Mouse (Mus musculus) ES-E14 (cell line): ENCODE data around the gene Dbnl. TPM values are rescaled to one million over a fixed set of nuclear protein-coding genes. Genes with fewer than 3 reads are reported as not detected.

Experiments used
- DNase-seq: peaks from one replicate; pipeline ENCODE4 v3.0.0-alpha.2; 2013; ENCODE audit warnings: low read depth, low spot score
- H3K27ac ChIP-seq: 2 replicates; pipeline ENCODE4 v1.5.1; 2012; ENCODE audit warnings: low read depth, mild to moderate bottlenecking, low read length, moderate library complexity, mixed read lengths; ENCODE audit not compliant: poor library complexity, insufficient read depth, severe bottlenecking
- H3K36me3 ChIP-seq: 2 replicates; pipeline ENCODE4 v1.6.1; 2012; ENCODE audit warnings: mild to moderate bottlenecking, low read length, moderate library complexity, mixed read lengths; ENCODE audit not compliant: control insufficient read depth, poor library complexity, insufficient read depth, severe bottlenecking
- H3K4me1 ChIP-seq, 2 experiments: fragments of 150-350 bp in 1 of 2; sonication (generic) in 1 of 2; 2 replicates each; pipeline ENCODE4 v1.6.1; 2012; ENCODE audit warnings: low read length in 2 of 2, mild to moderate bottlenecking in 1 of 2, mixed read lengths in 1 of 2; ENCODE audit not compliant: control insufficient read depth in 2 of 2, insufficient read depth in 2 of 2, poor library complexity in 1 of 2
- H3K4me3 ChIP-seq, 2 experiments: fragments of 150-350 bp in 1 of 2; sonication (generic) in 1 of 2; 2 replicates each; pipeline ENCODE4 v1.5.1; 2012; ENCODE audit warnings: low read length in 2 of 2, low read depth in 1 of 2, mild to moderate bottlenecking in 1 of 2, mixed read lengths in 1 of 2; ENCODE audit not compliant: insufficient read depth in 1 of 2, poor library complexity in 1 of 2, severe bottlenecking in 1 of 2
- H3K9ac ChIP-seq: 2 replicates; pipeline ENCODE4 v1.6.1; 2012; ENCODE audit warnings: low read depth, mild to moderate bottlenecking, low read length, mixed read lengths; ENCODE audit not compliant: poor library complexity, insufficient read depth, severe bottlenecking
- H3K9me3 ChIP-seq: fragments of 150-350 bp; sonication (generic); 2 replicates; pipeline ENCODE4 v1.6.1; 2012; ENCODE audit warnings: low read depth, mild to moderate bottlenecking, low read length; ENCODE audit not compliant: control insufficient read depth, insufficient read depth
- CHD2 ChIP-seq: IDR thresholded peaks from 2 replicates; pipeline ENCODE4 v1.6.1; 2014; ENCODE audit warnings: mild to moderate bottlenecking, low read depth, low read length, inconsistent platforms
- HCFC1 ChIP-seq: IDR thresholded peaks from 2 replicates; pipeline ENCODE4 v1.6.1; 2012; ENCODE audit warnings: low read length, inconsistent platforms, borderline replicate concordance; ENCODE audit not compliant: insufficient read depth
- MAFK ChIP-seq: IDR thresholded peaks from 2 replicates; pipeline ENCODE4 v1.6.1; 2014; ENCODE audit warnings: mild to moderate bottlenecking, low read depth, low read length, inconsistent platforms; ENCODE audit not compliant: insufficient read depth
- ZC3H11A ChIP-seq: IDR thresholded peaks from 2 replicates; pipeline ENCODE4 v1.6.1; 2012; ENCODE audit warnings: low read depth, mild to moderate bottlenecking, inconsistent platforms, low read length, borderline replicate concordance
- ZNF384 ChIP-seq: IDR thresholded peaks from 2 replicates; pipeline ENCODE4 v1.6.1; 2012; ENCODE audit warnings: low read depth, low read length, inconsistent platforms
- in situ Hi-C, 2 experiments: fragments of 600-800 bp; cut with MboI; formaldehyde crosslinking; loops; one replicate each; pipeline ENCODE4 v1.15.1; 2025; ENCODE audit warnings: low sequenced_read_pairs in 2 of 2, inconsistent platforms in 1 of 2; ENCODE audit not compliant: unreplicated experiment in 2 of 2
- total RNA-seq: library from RNA; depleted of rRNA; stranded (reverse); fragments of 300-350 nt; gene quantifications from 2 replicates; pipeline ENCODE4 v1.2.3, GENCODE M21; 2012

Dbnl gene
- total RNA-seq, 1 experiment, result 48.7 TPM

GRCm38 (mm10) chr11:5782199-5782944 lies 5.9 kb upstream of the Dbnl start:
- H3K4me1 ChIP-seq, result no peaks in the 10 kb centered on the region; a peak in 1 of 4 replicates
- in situ Hi-C loops, result no loop called here
- H3K36me3 ChIP-seq, result no peaks in the 10 kb centered on the region; the same call in 1 of the 2 replicates
- H3K27ac ChIP-seq, result no peak overlapping the region
- H3K4me3 ChIP-seq, result no peak overlapping the region
- H3K9ac ChIP-seq, result no peak overlapping the region
- TF ChIP-seq ZNF384 (no peak), ZC3H11A (no peak), CHD2 (no peak), MAFK (no peak), HCFC1 (no peak)
- no peaks in the 10 kb centered on the region for H3K9me3 ChIP-seq
- no peak for DNase-seq

- Histone ChIP-seq H3K27ac (no peak overlapping the region), H3K36me3 (peaks cover 5% of the 10 kb centered on the region; the same call in 1 of the 2 replicates), H3K9me3 (no peaks in the 10 kb centered on the region), H3K4me1 (peaks cover 0 to 5% of the 10 kb centered on the region in 2 experiments; a peak in 1 of 4 replicates), H3K4me3 (no peak overlapping the region), H3K9ac (no peak overlapping the region)
- TF ChIP-seq ZC3H11A (no peak), ZNF384 (no peak), CHD2 (no peak), MAFK (no peak), HCFC1 (no peak)
- no peak for DNase-seq
- in situ Hi-C loops, result no loop called here
These were observed 2.6 kb upstream of the Dbnl start for GRCm38 (mm10) chr11:5785732-5786131.

- no peak for TF ChIP-seq ZC3H11A
These were observed 625 bp upstream of the Dbnl start for GRCm38 (mm10) chr11:5787671-5788055.

GRCm38 (mm10) chr11:5789071-5789753 lies 924 bp downstream of the Dbnl start:
- in situ Hi-C loops, result no loop called here
- Histone ChIP-seq H3K4me3 (peak overlapping the region; percentile 80 to 99), H3K27ac (no peak overlapping the region), H3K9me3 (no peaks in the 10 kb centered on the region), H3K9ac (peak overlapping the region; percentile 81), H3K4me1 (peaks cover 0 to 5% of the 10 kb centered on the region in 2 experiments; a peak in 1 of 4 replicates), H3K36me3 (peaks cover 30% of the 10 kb centered on the region)
- DNase-seq, result no peak
- TF ChIP-seq ZNF384 (no peak), MAFK (no peak), CHD2 (no peak), HCFC1 (no peak), ZC3H11A (no peak)

More at GRCm38 (mm10) chr11:5787671-5788055, 625 bp upstream of the Dbnl start:
- Histone ChIP-seq H3K4me3 (peak overlapping the region; percentile 80 to 99), H3K9me3 (no peaks in the 10 kb centered on the region), H3K9ac (peak overlapping the region; percentile 91), H3K4me1 (peaks cover 0 to 5% of the 10 kb centered on the region in 2 experiments; a peak in 1 of 4 replicates), H3K36me3 (peaks cover 16% of the 10 kb centered on the region), H3K27ac (peak overlapping the region; percentile 66)
- in situ Hi-C loops, result no loop called here
- DNase-seq, result no peak
